Mouse (Mus musculus) stomach, postnatal 0 days (tissue): ENCODE measurements around the gene Six6.

Experiments
- CTCF ChIP-seq: IDR thresholded peaks from 2 replicates; pipeline ENCODE4 v1.5.1; 2016; ENCODE audit warnings: antibody characterized with exemption, low read depth, mild to moderate bottlenecking, moderate library complexity
- EP300 ChIP-seq: optimal IDR thresholded peaks from 2 replicates; pipeline ENCODE3; 2016; ENCODE audit warnings: antibody characterized with exemption

DNA sequence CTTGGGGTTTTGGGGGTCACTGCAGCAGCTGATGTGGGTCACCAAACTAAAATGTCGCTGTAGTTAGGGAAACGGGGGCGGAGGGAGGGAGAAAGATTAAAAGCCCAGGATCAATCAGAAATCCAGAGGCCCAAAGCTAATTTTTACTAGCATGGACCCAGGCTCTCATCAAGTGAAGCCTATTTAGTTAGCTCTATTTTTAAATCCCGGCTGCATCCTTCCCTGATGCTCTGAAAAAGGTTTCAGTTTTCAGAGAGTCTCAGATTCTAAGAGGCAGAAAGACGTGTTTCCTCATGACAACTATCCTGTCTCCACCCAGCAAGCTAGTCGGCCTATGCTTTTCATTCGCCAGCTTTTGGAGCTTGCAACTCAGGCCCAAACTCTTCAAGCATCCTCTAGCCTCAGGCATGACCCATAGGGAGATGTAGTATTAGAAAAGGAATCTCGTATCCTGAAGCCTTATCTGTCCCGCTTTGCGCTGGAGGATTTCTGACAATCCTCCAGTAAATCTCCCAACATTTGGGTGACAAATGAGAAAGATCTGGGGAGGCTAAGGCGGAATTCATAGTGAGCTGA is 1.2 kb downstream of the Six6 start:
- TF ChIP-seq CTCF (no peak), EP300 (no peak)
